13 mouse cellular contexts compared by ENCODE assay signal in genomic region chr2:93031021-93031420, GRCm38 (mm10). TPM values are rescaled to one million over a fixed set of nuclear protein-coding genes. Genes with fewer than 3 reads are reported as not detected.
DNase-seq lines count a peak whose midpoint lies in the region; ATAC-seq lines count a peak whose summit lies in the region.
"Had no signal": no experiment of that assay in that cellular context is flagged by ENCODE, and none has a peak within 500 bp of the region (broad histone marks: within the 10 kb centered on the region; RNA-seq: fewer than 3 reads in every experiment).

No protein-coding gene starts in this region.

- DNase-seq in heart, adult 11 months: peak; percentile 95
- DNase-seq in heart, adult 8-10 months (ENCODE audit: low spot score): no peak
- DNase-seq in lung, postnatal 10 days: peak; percentile 49
- DNase-seq in lung, postnatal 25 days (ENCODE audit: low spot score): no peak
- peak; percentile 38 for DNase-seq in mesoderm, embryonic 11.5 days (ENCODE audit: low read depth, low spot score)
- DNase-seq in adrenal gland, adult 8-10 months: no peak
- DNase-seq: embryo, embryonic 11 days; gastrocnemius, postnatal 14 days; layer of hippocampus, postnatal 36 days; liver, embryonic 13.5 days had no signal

- no peak for ATAC-seq in embryonic facial prominence, embryonic 15.5 days (ENCODE audit: insufficient number of reproducible peaks, low FRiP score, low TSS enrichment, low read depth)
- ATAC-seq: inflammation-experienced regulatory T-cells, adult 6 months; midbrain, embryonic 15.5 days had no signal

- no peak overlapping the region for H3K9ac ChIP-seq in embryonic facial prominence, embryonic 15.5 days
- H3K9ac ChIP-seq: liver, embryonic 13.5 days; midbrain, embryonic 15.5 days had no signal

- H3K4me2 ChIP-seq in embryonic facial prominence, embryonic 15.5 days (replicated peaks): no peak overlapping the region
- H3K4me2 ChIP-seq: liver, embryonic 13.5 days; midbrain, embryonic 15.5 days had no signal

- no peaks in the 10 kb centered on the region for H3K9me3 ChIP-seq in embryonic facial prominence, embryonic 15.5 days (replicated peaks)
- H3K9me3 ChIP-seq: liver, embryonic 13.5 days; midbrain, embryonic 15.5 days had no signal

- 0 out of 2 replicates have a peak overlapping the region, but pooled peaks have one; percentile 11 for H3K27ac ChIP-seq in embryonic facial prominence, embryonic 15.5 days (replicated peaks)
- H3K27ac ChIP-seq: liver, embryonic 13.5 days; midbrain, embryonic 15.5 days had no signal

- H3K27me3 ChIP-seq in embryonic facial prominence, embryonic 15.5 days: no peaks in the 10 kb centered on the region
- H3K27me3 ChIP-seq: liver, embryonic 13.5 days; midbrain, embryonic 15.5 days had no signal

- 0 out of 2 replicates have a peak, but pooled peaks cover 3% of the 10 kb centered on the region for H3K36me3 ChIP-seq in embryonic facial prominence, embryonic 15.5 days
- H3K36me3 ChIP-seq: liver, embryonic 13.5 days; midbrain, embryonic 15.5 days had no signal

- 59% methylated on average over 9 of the region's 9 CpGs for WGBS in embryonic facial prominence, embryonic 15.5 days

- peaks cover 79% of the 10 kb centered on the region for H3K4me1 ChIP-seq in embryonic facial prominence, embryonic 15.5 days

- H3K4me3 ChIP-seq in embryonic facial prominence, embryonic 15.5 days (replicated peaks): no peak overlapping the region
- H3K4me3 ChIP-seq: liver, embryonic 13.5 days; midbrain, embryonic 15.5 days had no signal

RNA-seq across cellular contexts. Expression of gene Prdm11, which starts 14.9 kb away (rescaled TPM):
- 10 to 100 TPM in 2 of 4 experiments, 1 to 10 TPM in 2; 5.7 to 10.5 (median 9.3) TPM for total RNA-seq in heart, adult 8-10 months (2022)
- 12.0 and 12.1 TPM in 2 replicates for polyA plus RNA-seq in embryonic facial prominence, embryonic 15.5 days (2015; fragmentation: Nextera tagmentation; extraction: Ambion mirVana)
- total RNA-seq in adrenal gland, adult 8-10 months (2022): 10 to 100 TPM; 49.7 to 97.8 (median 69.9) TPM

Comparison
In these comparisons a context has a peak if more than half of its experiments do, and no peak if none do; other contexts are left out.
1. DNase-seq: peak in heart, adult 11 months (single experiment), lung, postnatal 10 days (single experiment) and mesoderm, embryonic 11.5 days (single experiment); none in heart, adult 8-10 months (single experiment), lung, postnatal 25 days (single experiment) and adrenal gland, adult 8-10 months (single experiment).
2. RNA of gene Prdm11, which starts 14.9 kb away (total RNA-seq): 49.7 to 97.8 TPM in adrenal gland, adult 8-10 months; 5.7 to 10.5 TPM in heart, adult 8-10 months; every median in the first group is over 4 times any median in the second.